Mouse (Mus musculus) lung, adult 18-20 months (tissue): ENCODE measurements at regions not wholly inside any gene's neighbourhood (a gene's known extent, or its start where the extent isn't known, plus 50 kb on each side); places are given as distances from the start of the nearest gene placed in this dataset.
A peak's percentile ranks its signal among the peaks of the same experiment; 100 is the strongest.

Experiments used
- DNase-seq, 2 experiments: peaks; one replicate each; pipeline ENCODE4 v3.0.0; 2022; ENCODE audit warnings: mixed read lengths in 2 of 2

DNA sequence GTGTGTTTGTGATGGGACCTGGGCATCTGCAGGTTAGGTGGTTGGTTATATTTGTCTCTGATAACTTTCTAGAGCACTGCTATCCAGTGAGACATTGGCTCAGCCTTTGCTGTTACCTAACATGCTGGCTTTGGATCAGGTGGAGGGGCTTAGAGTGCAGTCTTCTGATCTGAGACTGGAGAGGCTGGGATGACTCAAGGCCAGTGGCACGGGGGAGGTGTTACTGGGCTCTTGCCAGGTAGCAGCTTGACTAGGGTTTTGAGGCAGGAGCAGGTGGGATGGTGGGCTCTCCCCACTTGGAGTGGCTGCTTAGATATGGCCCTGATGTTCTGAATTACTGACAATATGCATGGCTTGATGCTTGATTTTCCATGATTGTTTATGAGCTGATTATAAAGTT, 236.0 kb downstream of the Zfp704 start:
- DNase-seq = no peak

DNA sequence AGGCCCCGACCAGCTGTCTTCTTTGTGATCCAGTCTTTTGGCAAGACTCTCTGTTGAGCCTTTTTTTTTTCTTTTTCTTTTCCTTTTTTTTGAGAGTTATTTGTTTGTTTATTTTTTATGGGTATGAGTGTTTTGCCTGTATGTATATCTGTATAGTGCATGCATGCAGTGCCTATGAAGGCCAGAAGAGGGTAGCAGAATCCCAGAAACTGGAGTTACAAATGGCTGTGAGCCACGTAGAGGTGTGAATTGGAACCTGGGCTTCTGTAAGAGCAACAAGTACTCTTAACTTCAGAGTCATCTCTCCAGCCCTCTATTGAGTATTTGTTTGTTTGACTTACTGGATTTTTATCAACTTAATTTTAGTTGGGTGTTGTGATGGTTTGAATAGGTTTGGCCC, 239.8 kb downstream of the Zfp704 start:
- no peak for DNase-seq

DNA sequence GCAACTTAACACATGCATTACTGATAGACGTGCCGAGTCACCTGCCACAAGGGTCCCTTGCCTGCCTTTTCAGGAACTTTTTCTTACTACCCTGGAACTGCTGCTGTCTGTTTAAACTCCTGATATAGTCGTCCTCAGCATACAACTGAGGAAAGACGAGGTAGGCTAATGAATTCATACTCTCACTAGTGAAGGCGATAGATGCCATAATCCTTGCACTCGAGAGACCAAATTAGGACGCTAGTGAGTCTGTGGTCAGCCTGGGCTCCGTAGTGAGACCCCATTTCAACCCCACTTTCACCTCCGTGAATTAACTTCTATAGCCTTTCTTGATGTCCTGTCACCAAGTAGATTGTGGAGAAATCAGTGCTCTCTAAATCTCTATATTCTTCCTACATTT, 244.1 kb downstream of the Zfp704 start:
- no peak for DNase-seq

DNA sequence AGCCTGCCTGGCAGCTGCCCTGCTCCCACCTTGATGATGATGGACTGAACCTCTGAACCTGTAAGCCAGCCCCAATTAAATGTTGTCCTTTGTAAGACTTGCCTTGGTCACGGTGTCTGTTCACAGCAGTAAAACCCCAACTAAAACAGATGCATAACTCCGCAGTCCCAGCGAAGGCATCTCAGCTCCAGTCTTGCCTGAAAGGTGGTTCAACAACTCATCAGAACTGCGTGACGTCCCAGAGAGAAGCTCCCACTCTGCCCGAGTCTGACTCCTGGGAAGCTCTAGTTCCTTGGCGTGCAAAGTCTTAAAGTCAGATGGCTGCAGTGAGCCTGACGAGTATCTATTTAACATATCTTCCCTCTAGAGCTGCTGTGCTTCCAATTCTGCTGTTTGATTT, 250.7 kb downstream of the Zfp704 start:
- DNase-seq = no peak

DNA sequence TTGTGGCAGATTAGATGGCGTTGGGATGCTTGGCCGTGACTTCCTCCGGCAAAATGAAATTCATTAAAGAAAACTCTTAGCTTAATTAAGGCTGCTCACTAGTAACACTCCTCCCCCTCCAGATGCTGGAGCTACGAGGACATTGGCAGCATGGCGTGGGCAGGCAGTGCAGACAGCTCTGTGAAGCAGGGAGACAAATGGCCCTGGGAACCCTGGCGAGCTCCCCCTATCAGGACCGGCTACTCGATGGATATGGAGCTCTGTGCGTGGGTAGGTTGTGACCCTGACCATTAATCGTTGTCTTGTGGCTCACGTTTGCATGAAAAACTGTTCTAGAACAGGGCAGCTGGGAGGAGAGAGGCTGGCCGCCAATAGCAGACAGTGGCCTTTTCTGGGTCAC, 251.8 kb downstream of the Zfp704 start:
- DNase-seq = no peak

DNA sequence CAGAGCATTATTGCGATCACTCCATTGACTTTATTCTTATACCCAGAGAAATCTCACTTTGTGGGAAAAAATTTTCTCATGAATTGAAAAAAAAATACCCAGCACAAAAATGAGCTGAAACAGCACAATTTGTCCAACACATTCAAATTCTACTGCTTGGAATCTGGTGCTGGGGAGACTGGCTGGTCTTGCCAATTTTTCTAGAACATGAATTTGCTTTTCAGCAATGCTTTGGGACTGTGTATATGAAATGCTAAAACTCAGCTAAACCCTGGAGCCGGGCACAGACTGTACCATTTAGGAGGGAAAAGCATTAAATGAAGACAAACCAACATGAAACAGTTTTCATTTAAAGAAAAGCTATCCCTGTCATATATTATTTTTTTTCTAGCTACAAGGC, 252.2 kb downstream of the Zfp704 start:
- no peak for DNase-seq

DNA sequence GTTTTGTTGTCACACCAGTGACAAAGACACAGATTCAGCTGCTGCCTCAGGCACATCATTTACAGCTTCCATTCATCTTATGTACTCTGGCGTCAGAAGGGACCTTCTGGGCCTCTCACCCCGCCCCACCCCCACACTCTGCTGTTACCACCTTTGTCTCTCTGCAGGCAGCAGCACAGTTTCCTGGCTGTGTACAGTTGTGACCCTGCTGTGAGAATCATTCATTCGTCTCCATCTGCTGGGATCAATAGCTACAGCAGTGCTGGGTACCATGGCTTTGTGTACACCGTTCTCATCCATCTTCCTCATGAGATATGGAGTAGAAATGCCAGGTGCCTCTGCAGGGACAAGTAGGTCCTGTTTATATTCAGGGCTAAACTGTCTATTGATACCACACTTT, 254.0 kb downstream of the Zfp704 start:
- no peak for DNase-seq

DNA sequence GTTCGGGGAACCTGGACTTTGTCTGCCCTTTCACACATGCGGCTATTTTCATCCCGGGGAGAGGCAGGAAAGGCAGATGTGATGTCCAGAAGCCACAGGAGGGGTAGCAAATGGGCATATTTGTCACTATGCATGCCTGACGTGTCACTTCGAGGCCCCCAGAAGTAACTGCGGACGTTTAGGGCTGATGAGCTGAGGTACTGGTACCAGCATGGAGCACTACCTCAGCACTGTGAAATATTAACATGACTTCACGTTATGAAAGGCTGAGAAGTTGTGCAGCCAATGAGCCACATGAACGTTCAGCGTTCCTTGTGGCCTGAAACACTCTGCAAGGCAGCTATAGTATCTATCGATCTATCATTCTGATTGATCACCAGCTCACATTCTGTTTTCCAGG, 255.1 kb downstream of the Zfp704 start:
- no peak for DNase-seq

DNA sequence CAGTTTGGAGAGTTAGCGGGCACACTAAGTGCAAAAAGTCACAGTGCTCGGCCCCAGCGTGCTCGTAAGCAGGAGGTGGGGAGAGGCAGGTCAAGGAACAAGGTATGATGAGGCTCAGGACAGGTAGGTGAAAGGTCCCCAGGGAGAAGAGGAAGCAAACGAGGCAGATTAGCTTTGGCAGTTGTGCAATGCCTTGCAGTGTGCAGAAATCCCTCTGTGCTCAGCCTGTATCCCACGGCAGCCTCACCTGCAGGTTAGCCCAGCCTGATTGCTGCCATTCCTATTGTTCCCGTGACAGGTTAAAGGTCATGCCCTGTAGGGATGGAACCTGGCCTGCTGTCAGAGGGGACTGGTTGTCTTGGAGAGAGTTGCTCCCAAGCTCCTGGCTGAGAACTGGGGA, 257.6 kb downstream of the Zfp704 start:
- no peak for DNase-seq

DNA sequence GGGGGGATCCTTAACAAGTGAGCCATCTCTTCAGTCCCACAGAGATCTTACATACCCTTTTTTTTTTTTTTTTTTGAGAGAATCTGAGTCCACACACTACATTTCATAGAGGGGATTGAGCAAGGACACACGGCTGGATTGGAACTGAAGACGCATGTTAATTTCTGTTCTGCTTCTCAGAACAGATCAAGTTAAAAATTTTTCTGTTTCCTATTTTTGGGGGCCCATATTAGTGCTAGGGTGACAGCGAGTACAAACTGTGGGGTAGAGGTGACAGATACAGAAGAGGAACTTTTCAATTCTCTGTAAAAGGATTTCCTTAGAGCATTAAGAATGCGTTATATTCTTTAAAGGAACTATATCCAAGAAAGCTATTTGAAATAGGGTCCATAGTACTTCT, 260.1 kb downstream of the Zfp704 start:
- DNase-seq = no peak

DNA sequence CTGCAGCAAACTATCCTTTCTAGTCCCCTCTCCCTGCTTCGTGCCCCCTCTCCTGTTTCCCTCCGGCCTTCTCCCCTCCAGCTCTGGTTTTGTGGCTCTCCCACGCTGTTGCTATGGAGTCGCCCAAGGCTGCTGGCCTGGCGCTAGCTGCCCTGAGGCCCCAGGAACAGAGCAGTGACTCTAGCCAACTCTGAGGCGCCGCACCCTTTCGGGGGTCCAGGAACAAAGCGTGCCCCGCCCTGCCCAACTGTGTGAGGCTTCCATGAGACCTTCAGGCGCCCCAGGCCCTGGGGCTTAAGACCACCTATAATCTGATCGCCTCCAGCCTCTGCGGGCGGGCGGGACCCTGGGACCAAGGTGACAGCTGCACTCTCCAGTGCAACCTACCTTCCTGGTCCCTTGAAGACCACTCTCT, 262.4 kb downstream of the Zfp704 start:
- DNase-seq = peak; percentile 17 to 37

DNA sequence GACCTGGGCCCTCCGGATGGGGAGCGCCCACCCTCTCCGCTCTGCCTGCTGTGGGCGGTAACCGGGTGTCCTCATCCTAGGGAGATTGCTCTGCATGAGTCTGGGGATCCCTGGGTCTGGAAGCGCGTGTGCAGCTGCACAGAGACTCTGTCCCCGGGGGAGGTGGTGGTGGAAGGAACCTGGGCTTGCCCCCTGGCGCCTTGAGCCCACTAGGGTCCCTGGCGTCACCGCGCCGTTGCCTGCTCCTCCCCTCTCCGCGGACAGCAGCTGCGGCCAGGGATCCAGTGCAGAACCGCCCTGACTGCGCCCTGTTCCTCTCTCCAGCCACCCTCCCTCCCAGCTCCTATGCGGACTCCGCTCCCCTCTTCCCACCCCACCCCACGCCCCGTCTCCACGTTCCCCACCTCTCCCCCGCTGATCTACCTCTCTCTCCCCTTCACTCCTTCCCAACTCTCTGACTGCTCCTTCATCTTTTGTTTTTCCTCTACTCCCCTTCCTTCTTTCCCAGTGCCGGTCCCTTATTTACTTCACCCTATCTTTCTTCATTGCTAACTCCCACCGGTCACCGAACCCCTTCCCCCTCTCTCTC, 262.9 kb downstream of the Zfp704 start:
- no peak for DNase-seq

DNA sequence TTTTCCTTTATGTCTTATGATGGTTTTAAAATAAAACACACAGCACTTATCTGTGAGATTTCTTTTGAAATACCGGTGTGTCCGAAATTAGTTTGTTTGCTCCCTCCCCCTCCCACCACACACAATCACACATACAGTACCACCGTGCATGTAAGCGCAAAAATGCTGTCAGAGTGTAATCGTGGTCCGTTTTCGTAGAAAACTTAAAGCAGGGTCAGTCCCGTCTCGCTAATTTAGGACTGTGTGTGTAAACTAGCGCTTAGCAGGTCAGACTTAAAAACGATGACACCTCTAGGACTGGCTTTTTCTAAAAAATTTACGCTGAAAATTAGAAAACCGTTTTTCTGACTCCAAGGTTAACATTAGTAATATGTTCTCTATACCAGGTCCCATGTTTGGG, 263.5 kb downstream of the Zfp704 start:
- no peak for DNase-seq

DNA sequence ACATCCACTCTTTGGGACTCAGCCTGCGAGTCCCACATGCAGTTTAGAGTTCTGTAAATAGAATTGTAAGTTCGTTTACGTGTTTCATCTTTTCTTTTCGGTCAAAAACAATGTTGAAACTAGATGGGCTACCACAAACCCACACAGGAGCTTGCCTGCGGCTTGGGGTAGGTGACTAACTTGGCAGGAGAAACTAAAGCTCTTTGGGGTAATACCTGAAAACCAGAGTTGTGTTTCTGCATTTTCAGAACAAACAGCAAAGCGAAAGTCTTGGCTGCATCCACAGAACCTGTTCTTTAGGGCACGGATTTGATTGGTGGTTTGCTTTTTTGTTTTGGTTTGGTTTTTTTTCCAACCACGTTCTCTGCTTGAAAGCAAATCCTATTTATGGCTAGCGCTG, 264.0 kb downstream of the Zfp704 start:
- DNase-seq = no peak

DNA sequence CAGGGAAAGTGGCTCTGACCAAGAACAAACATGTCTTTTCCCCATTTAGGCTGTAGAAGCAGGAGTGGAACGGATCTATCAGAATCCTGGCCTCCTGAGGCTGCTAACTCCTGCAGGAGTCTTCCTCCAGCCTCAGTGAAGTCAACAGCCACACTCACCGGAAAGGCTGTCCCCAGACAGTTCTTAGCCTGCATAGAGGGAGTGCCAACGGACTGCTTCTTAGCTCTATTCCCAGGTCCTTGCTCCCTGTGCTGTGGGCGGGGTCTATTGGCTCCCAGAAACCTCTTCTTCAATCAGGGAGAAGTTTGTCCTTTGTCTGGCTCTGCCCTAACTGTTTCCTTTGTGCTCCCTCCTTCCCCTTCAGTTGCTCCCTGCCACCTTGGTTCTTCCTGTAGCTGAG, 266.3 kb downstream of the Zfp704 start:
- no peak for DNase-seq

DNA sequence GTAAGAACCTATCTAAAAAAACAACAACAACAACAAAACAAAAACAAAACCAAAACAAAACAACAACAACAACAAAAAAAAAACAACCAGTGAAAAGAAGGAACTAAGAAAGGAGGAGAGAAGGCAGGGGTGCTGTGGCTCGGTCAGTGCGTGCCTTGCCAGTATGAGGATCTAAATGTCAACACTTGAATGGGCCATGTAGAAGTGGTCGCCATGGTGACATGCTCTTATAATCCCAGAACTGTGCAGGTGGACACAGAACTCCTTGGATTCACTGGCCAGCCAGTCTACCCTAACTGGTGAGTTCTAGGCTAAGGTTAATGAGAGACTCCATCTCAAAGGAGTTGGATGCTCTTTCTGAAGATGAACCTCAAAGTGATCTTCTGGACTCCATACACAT, 267.7 kb downstream of the Zfp704 start:
- peak in 1 of 2 experiments; percentile 41 for DNase-seq

DNA sequence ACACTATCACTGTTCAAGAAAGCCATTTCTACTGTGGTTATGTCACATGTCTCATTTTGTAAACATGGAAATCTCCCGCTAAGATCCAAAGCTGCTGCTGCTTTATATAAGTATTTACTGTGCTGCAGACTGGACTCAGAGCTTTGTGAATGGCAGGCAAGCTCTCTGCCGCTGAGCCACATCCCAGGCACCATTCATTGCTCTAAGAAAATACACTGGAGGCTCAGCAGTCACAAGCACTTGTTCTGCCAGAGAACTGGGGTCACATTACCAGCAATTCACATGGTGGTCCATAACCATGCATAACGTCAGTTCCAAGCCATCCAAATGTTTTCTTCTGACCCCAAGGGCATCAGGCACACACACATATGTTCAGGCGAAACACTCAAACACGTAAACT, 268.2 kb downstream of the Zfp704 start:
- DNase-seq = no peak

DNA sequence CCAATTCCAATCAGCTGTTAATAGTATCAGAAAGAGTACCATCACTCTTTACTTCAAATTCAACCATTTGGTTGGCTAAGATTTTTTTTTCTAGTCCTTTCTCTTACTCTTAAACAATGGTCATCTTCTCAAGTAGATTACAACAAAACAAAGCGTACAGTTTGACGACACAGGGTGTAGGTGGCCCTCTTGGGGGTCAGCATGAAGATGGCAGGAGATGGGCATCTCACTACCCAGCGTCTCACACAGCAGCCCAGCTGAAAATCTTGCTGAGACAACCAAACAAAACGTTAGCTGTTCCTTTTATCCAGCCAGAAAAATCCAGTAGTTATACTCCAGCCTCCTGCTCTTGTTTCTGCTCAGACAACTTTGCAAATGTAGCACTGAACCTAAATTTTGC, 268.6 kb downstream of the Zfp704 start:
- no peak for DNase-seq

DNA sequence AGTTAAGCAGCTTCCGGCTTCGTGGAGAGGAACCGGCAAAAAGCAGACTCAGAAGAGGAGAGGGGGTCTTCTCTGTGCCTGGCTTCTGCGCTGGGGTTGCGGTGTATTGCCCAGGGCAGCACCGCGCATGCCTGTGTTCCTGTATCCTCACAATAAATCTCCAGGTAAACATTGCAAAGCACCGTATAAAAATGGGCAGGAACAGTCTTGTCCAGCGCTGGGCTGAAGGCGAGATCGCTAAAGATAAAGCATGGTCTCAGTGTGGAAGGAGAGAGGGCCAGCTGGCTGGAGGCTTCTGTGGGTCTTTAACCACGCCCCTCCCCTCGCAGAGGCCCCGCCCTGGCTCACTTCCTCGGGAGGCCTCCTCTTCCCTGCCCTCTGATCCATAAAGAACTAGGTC, 269.1 kb downstream of the Zfp704 start:
- peak; percentile 51 to 70 for DNase-seq

DNA sequence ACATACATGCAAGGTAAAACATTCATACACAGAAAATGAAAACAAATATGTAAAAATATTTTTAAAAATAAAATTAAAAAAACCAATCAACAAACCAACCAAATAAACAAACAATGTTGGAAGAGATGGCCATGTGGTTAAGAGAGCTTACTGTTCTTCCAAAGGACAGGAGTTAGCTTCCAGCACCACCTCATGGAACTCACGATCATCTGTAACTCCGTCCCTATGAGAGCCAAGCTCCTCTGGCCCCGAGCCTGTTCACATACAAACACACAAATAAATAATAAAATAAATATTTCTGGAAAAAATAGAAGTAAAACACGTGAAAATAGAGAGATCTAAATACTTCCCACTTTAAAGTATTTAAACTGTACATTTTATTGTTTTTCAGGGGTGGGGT, 269.5 kb downstream of the Zfp704 start:
- no peak for DNase-seq

DNA sequence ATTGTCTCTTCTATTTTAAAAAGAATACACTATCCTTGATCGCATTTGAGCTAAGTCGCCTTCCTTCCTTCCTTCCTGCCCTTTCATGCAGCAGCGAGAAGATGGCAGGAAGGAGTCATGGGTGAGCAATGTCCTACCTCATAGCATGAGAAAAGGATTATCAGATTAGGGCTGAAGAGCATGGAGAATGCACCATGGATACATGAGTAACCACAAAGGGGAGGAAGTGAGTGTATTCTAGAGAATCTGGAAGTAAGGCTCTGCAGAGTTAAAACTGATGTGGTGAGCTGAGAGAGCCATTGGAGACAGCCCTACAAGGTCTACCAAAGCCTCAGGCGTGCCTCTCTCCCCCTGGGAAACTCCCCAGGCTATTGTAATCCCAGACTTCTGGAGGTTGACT, 270.2 kb downstream of the Zfp704 start:
- DNase-seq = no peak

DNA sequence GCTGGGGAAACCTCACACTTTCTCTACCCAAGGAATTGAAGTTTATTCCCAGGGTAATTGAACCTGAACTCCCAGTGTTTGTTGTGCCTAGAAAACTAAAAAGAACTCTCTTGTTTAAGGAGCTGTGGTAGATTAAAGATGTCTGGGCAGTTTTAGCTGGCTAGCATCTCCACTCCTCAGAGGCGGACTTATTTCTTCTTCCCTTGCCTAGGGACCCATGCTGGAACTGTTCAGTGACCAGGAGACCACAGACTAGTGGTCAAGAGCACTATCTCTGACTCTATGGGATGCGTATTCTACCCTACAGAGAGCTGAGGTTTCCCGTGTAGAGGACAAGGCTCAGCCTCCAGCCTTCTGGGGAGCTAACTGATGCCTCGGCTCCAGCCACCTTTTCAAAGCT, 274.3 kb downstream of the Zfp704 start:
- DNase-seq = no peak
